Mouse (Mus musculus): ENCODE measurements around the gene Hepacam2. TPM values are rescaled to one million over a fixed set of nuclear protein-coding genes. Genes with fewer than 3 reads are reported as not detected.

The Hepacam2 gene
- not detected in 2 replicates for total RNA-seq (2023)

DNA sequence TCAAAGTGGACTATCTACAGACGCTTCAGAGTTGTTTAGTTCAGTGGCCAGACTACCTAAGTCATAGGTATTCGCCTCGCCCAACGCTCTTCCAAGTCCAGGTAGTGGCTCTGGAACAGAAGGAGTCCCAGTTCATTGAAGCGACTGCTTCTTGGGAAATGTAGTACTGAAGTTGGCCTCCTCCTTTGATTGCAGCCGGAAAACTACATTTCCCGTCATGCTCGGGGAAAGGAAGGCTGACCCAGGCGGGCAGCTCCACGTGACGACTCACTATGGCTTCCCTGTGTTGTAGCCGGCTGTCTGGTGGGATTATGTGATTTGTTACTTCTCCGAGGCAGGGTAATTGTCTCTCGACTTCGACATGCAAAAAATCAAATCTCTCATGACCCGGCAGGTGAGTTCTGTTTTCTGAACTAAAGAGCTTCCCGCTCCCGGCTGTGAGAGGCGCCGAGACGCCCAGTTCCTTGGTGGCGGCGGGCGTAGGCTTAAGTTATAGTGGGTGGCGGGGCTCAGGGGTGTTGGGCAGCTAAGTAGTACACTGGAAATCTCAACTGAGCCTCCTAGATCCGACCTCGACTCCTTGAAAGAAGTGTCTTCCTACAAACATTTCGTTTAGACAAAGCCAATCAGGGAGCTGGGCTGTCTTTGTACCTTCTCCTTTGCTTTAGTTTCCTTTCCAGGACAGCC lies at the start of gene Hepacam2, which contains the start of gene Vps50:
Gene Hepacam2 (minus strand): TSS at position 137 of the 687 bp plus-strand sequence.
Gene Vps50 (plus strand): TSS at position 221 of the 687 bp plus-strand sequence.

Other genes starting within 250 kb of the Hepacam2 start
- gene Samd9l, start 98.7 kb downstream of the Hepacam2 start, total RNA-seq (2023), result 77.8 and 96.6 TPM in 2 replicates
- 12.9 and 13.8 TPM in 2 replicates for gene Vps50, start 84 bp upstream of the Hepacam2 start, total RNA-seq (2023)

All from neutrophil, adult 65 days (primary cell).